Mouse (Mus musculus) G1E (cell line): Measurements from ENCODE around the gene Lrrc1. TPM values are rescaled to one million over a fixed set of nuclear protein-coding genes. Genes with fewer than 3 reads are reported as not detected.

Experiments
- ATAC-seq: 2 replicates; pipeline ENCODE4 v1.8.0; 2016; ENCODE audit warnings: mild to moderate bottlenecking; ENCODE audit not compliant: insufficient number of reproducible peaks, poor library complexity, low FRiP score, severe bottlenecking; ENCODE audit errors: extremely low read depth
- DNase-seq: peaks from one replicate; pipeline ENCODE4 v3.0.0; 2012; ENCODE audit warnings: low spot score
- H3K27me3 ChIP-seq: 2 replicates; pipeline ENCODE4 v1.6.1; 2012; ENCODE audit warnings: mild to moderate bottlenecking, low read length, inconsistent platforms; ENCODE audit not compliant: insufficient read depth
- H3K36me3 ChIP-seq: replicated peaks from 2 replicates; pipeline ENCODE3; 2012; ENCODE audit warnings: mild to moderate bottlenecking, inconsistent platforms
- H3K4me1 ChIP-seq: 2 replicates; pipeline ENCODE4 v1.6.1; 2012; ENCODE audit warnings: low read depth, low read length, inconsistent platforms, mixed read lengths; ENCODE audit not compliant: insufficient read depth
- H3K4me3 ChIP-seq: 2 replicates; pipeline ENCODE4 v1.5.1; 2012; ENCODE audit warnings: low read depth, mild to moderate bottlenecking, inconsistent platforms, low read length, moderate library complexity, mixed read lengths
- H3K9me3 ChIP-seq: replicated peaks from 2 replicates; pipeline ENCODE4 v1.6.1; 2012; ENCODE audit warnings: inconsistent platforms
- CTCF ChIP-seq: IDR thresholded peaks from 2 replicates; pipeline ENCODE4 v1.5.1; 2012; ENCODE audit warnings: low read depth, low read length, inconsistent platforms, mixed read lengths
- GATA1 ChIP-seq: IDR thresholded peaks from 2 replicates; pipeline ENCODE4 v1.6.1; 2012; ENCODE audit warnings: borderline replicate concordance, low read length, inconsistent platforms, mixed read lengths
- GATA2 ChIP-seq: IDR thresholded peaks from 2 replicates; pipeline ENCODE4 v1.6.1; 2012; ENCODE audit warnings: low read depth, low read length, inconsistent platforms, borderline replicate concordance
- POLR2AphosphoS5 ChIP-seq: IDR thresholded peaks from 2 replicates; pipeline ENCODE4 v1.6.1; 2012; ENCODE audit warnings: low read depth, low read length, inconsistent platforms; ENCODE audit not compliant: insufficient replicate concordance
- TAL1 ChIP-seq: conservative IDR thresholded peaks from 2 replicates; pipeline ENCODE4 v1.6.1; 2012; ENCODE audit warnings: low read depth, low read length, inconsistent platforms, mixed read lengths
- polyA plus RNA-seq: library from polyadenylated mRNA; stranded (reverse); fragments of >175 nt; gene quantifications from 2 replicates; pipeline ENCODE4 v1.2.3, GENCODE M21; 2012
- total RNA-seq, 2 experiments: library from RNA; stranded (forward) in 1 of 2; stranded (reverse) in 1 of 2; fragments of 200-1000 nt in 1 of 2; fragments of >200 nt in 1 of 2; fragmentation: Nextera tagmentation in 1 of 2; gene quantifications; 2 replicates each; pipeline ENCODE4 v1.2.3; 2014 to 2017

Lrrc1 gene
- total and polyA plus RNA-seq, 3 experiments: 0.16 TPM; not detected in 2

DNA sequence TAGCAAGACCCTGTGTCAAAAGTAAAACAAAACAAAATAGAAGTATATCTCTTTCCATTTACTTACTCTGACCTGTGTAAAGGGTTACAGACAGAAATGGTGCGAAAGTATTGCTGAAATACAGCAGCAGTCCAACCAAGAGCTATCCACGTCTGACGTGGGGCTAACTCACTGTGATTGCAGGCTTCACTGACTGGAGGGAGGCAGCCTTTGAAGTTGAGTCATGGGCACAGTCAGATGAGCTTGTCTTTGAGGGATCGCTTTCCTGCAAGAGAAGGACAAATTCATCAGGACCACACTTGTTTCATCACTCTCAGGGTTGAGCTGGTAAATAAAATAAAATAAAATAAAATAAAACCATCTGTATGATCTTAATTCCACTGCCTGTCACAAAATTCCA lies 160.7 kb downstream of the Lrrc1 start:
- DNase-seq: no peak
- no peaks in the 10 kb centered on the region for H3K4me1 ChIP-seq
- ATAC-seq: no peak
- no peaks in the 10 kb centered on the region for H3K36me3 ChIP-seq
- peaks cover 29% of the 10 kb centered on the region for H3K9me3 ChIP-seq
- no peaks in the 10 kb centered on the region for H3K27me3 ChIP-seq
- no peak overlapping the region for H3K4me3 ChIP-seq
- TF ChIP-seq TAL1 (no peak), GATA2 (no peak), GATA1 (no peak), CTCF (no peak), POLR2AphosphoS5 (no peak)

DNA sequence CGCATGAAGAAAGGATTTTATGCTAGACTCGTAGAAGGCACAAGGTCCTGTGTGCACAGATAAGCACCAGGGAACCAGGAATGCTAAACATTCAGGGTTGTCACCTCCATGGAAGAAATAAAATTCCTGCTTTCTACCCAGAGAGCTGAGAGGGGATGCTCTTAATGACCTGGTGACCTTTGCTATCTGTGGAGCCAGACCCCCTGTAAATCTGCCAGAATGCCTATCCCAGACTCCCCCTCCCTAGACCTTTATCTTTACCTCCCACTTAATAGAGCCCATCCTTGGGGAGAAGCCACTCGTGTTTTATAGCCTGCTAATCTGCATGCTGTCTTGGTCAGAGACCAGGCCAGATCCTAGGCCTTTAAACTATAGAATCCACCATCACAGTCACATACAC lies 162.2 kb downstream of the Lrrc1 start:
- Histone ChIP-seq H3K4me3 (no peak overlapping the region), H3K4me1 (no peaks in the 10 kb centered on the region), H3K27me3 (no peaks in the 10 kb centered on the region), H3K36me3 (no peaks in the 10 kb centered on the region), H3K9me3 (peaks cover 27% of the 10 kb centered on the region)
- ATAC-seq (no peak), DNase-seq (no peak)
- TF ChIP-seq TAL1 (no peak), GATA1 (no peak), GATA2 (no peak), CTCF (no peak), POLR2AphosphoS5 (no peak)

DNA sequence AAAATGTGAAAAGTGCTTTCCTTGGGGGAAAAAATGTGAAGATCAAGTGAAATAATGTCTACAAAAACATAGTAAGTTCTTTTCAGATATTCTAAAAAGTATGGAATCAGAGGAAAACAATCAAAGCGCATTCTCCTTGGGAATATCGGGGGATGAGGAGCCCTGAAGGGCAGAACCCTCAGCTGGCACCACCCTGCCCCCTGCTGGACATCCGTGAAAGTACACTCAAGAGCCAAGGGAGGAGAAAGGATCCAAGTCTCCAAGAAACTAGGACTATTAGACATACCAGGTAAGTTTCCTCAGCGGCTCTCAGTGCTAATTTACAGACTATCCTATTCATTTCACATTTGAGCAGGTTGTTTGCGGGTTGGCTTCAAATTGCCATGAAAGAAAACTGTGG lies 163.1 kb downstream of the Lrrc1 start:
- H3K36me3 ChIP-seq: no peaks in the 10 kb centered on the region
- H3K9me3 ChIP-seq: peaks cover 36% of the 10 kb centered on the region
- H3K27me3 ChIP-seq: no peaks in the 10 kb centered on the region
- no peak overlapping the region for H3K4me3 ChIP-seq
- ATAC-seq: no peak
- no peaks in the 10 kb centered on the region for H3K4me1 ChIP-seq
- TF ChIP-seq POLR2AphosphoS5 (no peak), CTCF (no peak), GATA1 (no peak), TAL1 (no peak), GATA2 (no peak)
- DNase-seq: no peak

Other genes with a start within 250 kb of the Lrrc1 start
- not detected in 2 replicates for gene Mlip, start 191.9 kb downstream of the Lrrc1 start, total RNA-seq (2014; fragmentation: Nextera tagmentation)
- gene Mlip, start 191.9 kb downstream of the Lrrc1 start, total RNA-seq (2017): 0.06 and 0.16 TPM in 2 replicates
- gene Mlip, start 191.9 kb downstream of the Lrrc1 start, polyA plus RNA-seq: not detected in 2 replicates
- not detected in 2 replicates for gene Klhl31, start 91.6 kb upstream of the Lrrc1 start, total RNA-seq (2014; fragmentation: Nextera tagmentation)
- under 0.01 and 0.05 TPM in 2 replicates for gene Klhl31, start 91.6 kb upstream of the Lrrc1 start, total RNA-seq (2017)
- gene Klhl31, start 91.6 kb upstream of the Lrrc1 start, polyA plus RNA-seq: not detected in 2 replicates
- gene Gclc, start 209.7 kb upstream of the Lrrc1 start, total RNA-seq (2014; fragmentation: Nextera tagmentation): 47.9 and 51.8 TPM in 2 replicates
- gene Gclc, start 209.7 kb upstream of the Lrrc1 start, total RNA-seq (2017): 46.2 and 50.1 TPM in 2 replicates
- 18.2 and 18.5 TPM in 2 replicates for gene Gclc, start 209.7 kb upstream of the Lrrc1 start, polyA plus RNA-seq